ENCODE assay signal across 9 mouse cellular contexts in the genomic region with DNA sequence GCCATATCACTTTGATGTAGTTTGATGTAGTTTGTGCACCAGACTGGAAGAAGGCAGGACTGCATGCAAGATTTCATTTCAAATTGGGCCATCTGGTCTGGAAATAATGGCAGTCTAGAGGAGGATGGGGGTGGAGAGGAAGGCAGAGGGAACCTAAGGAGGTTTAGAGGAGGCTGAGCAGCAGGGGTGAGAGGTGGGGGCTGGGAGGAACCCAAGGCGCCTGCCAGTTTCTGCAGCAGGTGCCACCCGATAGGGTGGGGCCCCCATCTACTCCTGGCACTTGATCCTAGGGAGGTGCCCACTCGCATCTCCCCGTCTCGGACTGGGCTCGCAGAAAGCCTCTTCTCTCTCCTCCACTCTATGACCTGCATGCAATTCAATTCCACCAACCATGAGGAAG. TPM values are rescaled to one million over a fixed set of nuclear protein-coding genes. Genes with fewer than 3 reads are reported as not detected.
DNase-seq lines count a peak whose midpoint lies in the region; ATAC-seq lines count a peak whose summit lies in the region.
"Had no signal": no experiment of that assay in that cellular context is flagged by ENCODE, and none has a peak within 500 bp of the region (broad histone marks: within the 10 kb centered on the region; RNA-seq: fewer than 3 reads in every experiment).

No protein-coding gene starts in this region.

- H3K9me3 ChIP-seq in forebrain, embryonic 13.5 days (replicated peaks) = no peaks in the 10 kb centered on the region
- H3K9me3 ChIP-seq in forebrain, embryonic 12.5 days = no peaks in the 10 kb centered on the region

- H3K27ac ChIP-seq in forebrain, embryonic 13.5 days = peak overlapping the region; percentile 44; the same call in 1 of the 2 replicates
- no peak overlapping the region for H3K27ac ChIP-seq in forebrain, embryonic 12.5 days

- whole genome bisulfite sequencing in forebrain, embryonic 13.5 days = 74% methylated on average over 5 of the region's 6 CpGs
- WGBS in forebrain, embryonic 12.5 days = 73% methylated on average over 6 of the region's 6 CpGs

- H3K4me1 ChIP-seq in forebrain, embryonic 13.5 days = peaks cover 31% of the 10 kb centered on the region
- peaks cover 24% of the 10 kb centered on the region for H3K4me1 ChIP-seq in forebrain, embryonic 12.5 days

- no peak overlapping the region for H3K4me3 ChIP-seq in forebrain, embryonic 13.5 days
- no peak overlapping the region for H3K4me3 ChIP-seq in forebrain, embryonic 12.5 days (replicated peaks)

- ATAC-seq in forebrain, embryonic 13.5 days = peak; percentile 25; the same call in 1 of the 2 replicates
- no peak for ATAC-seq in forebrain, embryonic 12.5 days (ENCODE audit: low FRiP score)

- peak; percentile 24 to 26 for DNase-seq in right cerebral cortex, adult 2 months (ENCODE audit: low spot score in 2 of 2)
- DNase-seq in right cerebral cortex, postnatal 14 days = no peak
- peak; percentile 17 to 45 for DNase-seq in lung, postnatal 4 days
- DNase-seq in thymus, postnatal 25 days = peak; percentile 52
- no peak for DNase-seq in gastrocnemius, postnatal 14 days
- DNase-seq in gastrocnemius, postnatal 25 days = no peak
- DNase-seq: lung, embryonic 14.5 days had no signal

- 0 out of 2 replicates have a peak, but pooled peaks cover 3% of the 10 kb centered on the region for H3K27me3 ChIP-seq in forebrain, embryonic 13.5 days
- H3K27me3 ChIP-seq in forebrain, embryonic 12.5 days = no peaks in the 10 kb centered on the region

- H3K36me3 ChIP-seq in forebrain, embryonic 13.5 days (ENCODE audit: poor library complexity, severe bottlenecking) = no peaks in the 10 kb centered on the region
- no peaks in the 10 kb centered on the region for H3K36me3 ChIP-seq in forebrain, embryonic 12.5 days (replicated peaks)

- H3K9ac ChIP-seq in forebrain, embryonic 13.5 days = no peak overlapping the region
- H3K9ac ChIP-seq in forebrain, embryonic 12.5 days = no peak overlapping the region
- H3K9ac ChIP-seq: lung, embryonic 14.5 days had no signal

- intact Hi-C loops in gastrocnemius, postnatal 14 days (cut with DNase I; ENCODE audit: low total_unique reads) = no loop called here

- no peak overlapping the region for H3K4me2 ChIP-seq in forebrain, embryonic 13.5 days
- H3K4me2 ChIP-seq in forebrain, embryonic 12.5 days = no peak overlapping the region
- H3K4me2 ChIP-seq: lung, embryonic 14.5 days had no signal

RNA-seq across cellular contexts. Expression of a gene that starts 33.1 kb away (rescaled TPM):
- 18.4 and 19.7 TPM in 2 replicates for polyA plus RNA-seq in forebrain, embryonic 13.5 days (2015; fragmentation: Nextera tagmentation; extraction: Ambion mirVana)
- polyA plus RNA-seq in forebrain, embryonic 12.5 days (2016; fragmentation: Nextera tagmentation; extraction: Ambion mirVana) = 29.9 and 32.1 TPM in 2 replicates
- total RNA-seq in gastrocnemius, postnatal 14 days (2021) = 10 to 100 TPM; 20.4 to 26.4 TPM
- 10 to 100 TPM; 27.4 to 28.3 TPM for total RNA-seq in gastrocnemius, postnatal 25 days (2021)

Comparison
In these comparisons a context has a peak if more than half of its experiments do, and no peak if none do; other contexts are left out.
1. DNase-seq: peak in right cerebral cortex, adult 2 months (2 of 2), lung, postnatal 4 days (2 of 2) and thymus, postnatal 25 days (single experiment); none in right cerebral cortex, postnatal 14 days (single experiment), gastrocnemius, postnatal 14 days (single experiment) and gastrocnemius, postnatal 25 days (single experiment).